Mouse (Mus musculus): ENCODE measurements around the gene Ube2i. TPM values are rescaled to one million over a fixed set of nuclear protein-coding genes. Genes with fewer than 3 reads are reported as not detected.

Gene Ube2i
- polyA plus RNA-seq, 1 experiment: 190 TPM

DNA sequence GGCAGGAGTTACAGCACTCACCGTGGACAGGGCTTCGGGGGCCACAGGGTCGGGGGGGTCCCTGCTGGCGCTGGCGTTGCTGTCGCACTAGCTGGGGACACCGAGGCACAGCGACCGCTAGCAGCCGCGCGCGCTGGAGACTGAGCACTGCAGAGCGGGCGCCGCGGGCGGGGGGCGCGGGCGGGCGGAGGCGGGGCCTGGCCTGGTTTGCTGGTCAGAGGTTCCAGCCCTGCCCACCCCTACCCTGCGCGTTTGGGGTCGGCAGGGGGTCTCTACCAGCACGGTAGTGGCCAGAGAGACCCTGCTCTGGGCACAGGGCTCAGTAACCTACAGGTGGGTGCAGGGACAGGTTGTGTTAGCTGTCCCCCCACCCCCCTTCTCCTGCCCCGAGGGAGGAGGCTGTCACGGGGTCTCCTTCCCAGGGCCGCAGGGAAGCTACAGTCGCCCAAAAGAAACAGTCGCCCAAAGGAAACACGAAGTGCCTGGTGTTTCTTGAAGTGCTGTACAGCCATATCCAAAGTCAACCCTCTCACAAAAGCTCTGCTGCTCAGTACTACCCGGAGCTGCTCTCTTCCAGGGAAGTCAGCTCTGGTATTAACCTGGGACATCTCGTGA, 18.2 kb downstream of the Ube2i start, which contains the start of gene Baiap3:
Gene Baiap3, minus strand, starts transcription at position 225 of the 615 bp plus-strand sequence.
- Histone ChIP-seq H3K27me3 (replicated peaks) (peaks cover 58% of the 10 kb centered on the region), H3K9me3 (no peaks in the 10 kb centered on the region), H3K4me3 (replicated peaks) (peak within 1 kb of the TSS; percentile 84), H3K4me1 (peaks cover 22% of the 10 kb centered on the region), H3K36me3 (replicated peaks; ENCODE audit: low read length) (peaks cover 28% of the 10 kb centered on the region)
- no peak for TF ChIP-seq FLI1 (IDR thresholded peaks at IDR 0.05; ENCODE audit: low read length)
- TF ChIP-seq GATA1 (IDR thresholded peaks at IDR 0.05; ENCODE audit: borderline replicate concordance, low read length): no peak

DNA sequence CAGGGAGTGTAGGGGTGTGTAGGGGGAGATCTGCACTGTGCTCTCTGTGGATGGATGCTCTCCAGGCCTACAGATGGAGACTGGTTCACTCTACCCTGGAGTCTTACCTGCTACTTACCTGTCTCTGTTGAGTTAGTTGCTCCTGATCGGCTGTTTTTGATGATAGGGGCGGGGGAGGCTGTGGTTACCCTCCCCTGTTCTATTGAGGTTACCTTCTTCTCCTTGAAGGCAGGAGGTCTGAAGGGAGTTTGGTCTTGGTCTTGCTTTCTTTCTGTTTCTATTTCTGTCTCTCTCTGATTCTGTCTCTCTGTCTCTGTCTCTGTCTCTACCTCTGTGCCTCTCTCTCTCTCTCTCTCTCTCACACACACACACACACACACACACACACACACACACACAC, 19.3 kb downstream of the Ube2i start:
- TF ChIP-seq GATA1 (IDR thresholded peaks at IDR 0.05; ENCODE audit: borderline replicate concordance, low read length) (no peak), FLI1 (IDR thresholded peaks at IDR 0.05; ENCODE audit: low read length) (no peak)
- H3K36me3 ChIP-seq (replicated peaks; ENCODE audit: low read length): peaks cover 25% of the 10 kb centered on the region
- no peaks in the 10 kb centered on the region for H3K9me3 ChIP-seq
- H3K4me1 ChIP-seq: peaks cover 23% of the 10 kb centered on the region
- H3K27me3 ChIP-seq (replicated peaks): peaks cover 69% of the 10 kb centered on the region
- no peak overlapping the region for H3K4me3 ChIP-seq (replicated peaks)

DNA sequence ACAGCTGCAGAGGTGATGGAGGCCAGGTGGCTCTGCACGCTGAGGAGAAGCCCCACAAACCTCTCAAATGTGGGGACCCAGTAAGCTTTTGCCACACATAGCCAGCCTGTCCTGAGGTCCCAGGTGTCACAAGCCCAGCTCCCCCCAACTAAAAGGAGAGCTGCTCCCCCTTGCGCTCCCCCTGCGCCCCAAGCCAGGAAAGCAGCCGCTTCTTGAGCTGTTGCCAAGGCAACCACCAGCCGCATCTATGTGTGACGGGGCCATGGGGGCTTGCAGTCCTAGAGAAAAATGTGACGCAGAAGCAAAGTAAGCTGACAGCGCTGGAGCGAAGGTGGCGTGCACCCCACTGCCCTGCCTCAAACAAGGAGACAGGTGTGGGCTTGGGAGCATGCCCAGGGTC, 20.7 kb downstream of the Ube2i start:
- H3K27me3 ChIP-seq (replicated peaks): peaks cover 76% of the 10 kb centered on the region

DNA sequence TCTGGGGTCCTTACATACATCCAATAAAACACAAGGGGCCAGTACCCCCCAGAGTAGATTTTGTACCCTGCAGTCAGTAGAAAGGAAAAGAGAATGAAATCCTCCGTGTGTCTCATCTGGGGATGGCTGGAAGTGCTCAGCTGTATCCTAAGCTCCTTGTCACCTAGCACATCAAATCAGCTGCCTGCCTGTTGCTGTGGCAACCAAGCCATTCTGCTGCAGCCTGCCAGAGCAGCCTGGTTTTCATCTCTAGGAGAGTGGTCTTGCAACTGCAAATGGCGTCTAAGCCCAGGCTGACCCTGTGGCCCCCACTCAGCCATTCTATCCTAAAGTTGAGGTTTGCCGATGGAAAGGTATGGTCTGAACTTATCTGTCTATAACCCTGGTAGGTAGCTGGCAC, 21.8 kb downstream of the Ube2i start:
- TF ChIP-seq FLI1 (IDR thresholded peaks at IDR 0.05; ENCODE audit: low read length) (no peak), GATA1 (IDR thresholded peaks at IDR 0.05; ENCODE audit: borderline replicate concordance, low read length) (no peak)
- Histone ChIP-seq H3K4me3 (replicated peaks) (no peak overlapping the region), H3K27me3 (replicated peaks) (peaks cover 87% of the 10 kb centered on the region), H3K4me1 (peaks cover 31% of the 10 kb centered on the region), H3K9me3 (no peaks in the 10 kb centered on the region), H3K36me3 (replicated peaks; ENCODE audit: low read length) (peaks cover 5% of the 10 kb centered on the region)

More for the DNA sequence above, 20.7 kb downstream of the Ube2i start:
- H3K4me1 ChIP-seq: peaks cover 25% of the 10 kb centered on the region
- TF ChIP-seq FLI1 (IDR thresholded peaks at IDR 0.05; ENCODE audit: low read length) (no peak), GATA1 (IDR thresholded peaks at IDR 0.05; ENCODE audit: borderline replicate concordance, low read length) (no peak)
- H3K36me3 ChIP-seq (replicated peaks; ENCODE audit: low read length): peaks cover 12% of the 10 kb centered on the region
- no peaks in the 10 kb centered on the region for H3K9me3 ChIP-seq
- H3K4me3 ChIP-seq (replicated peaks): no peak overlapping the region

DNA sequence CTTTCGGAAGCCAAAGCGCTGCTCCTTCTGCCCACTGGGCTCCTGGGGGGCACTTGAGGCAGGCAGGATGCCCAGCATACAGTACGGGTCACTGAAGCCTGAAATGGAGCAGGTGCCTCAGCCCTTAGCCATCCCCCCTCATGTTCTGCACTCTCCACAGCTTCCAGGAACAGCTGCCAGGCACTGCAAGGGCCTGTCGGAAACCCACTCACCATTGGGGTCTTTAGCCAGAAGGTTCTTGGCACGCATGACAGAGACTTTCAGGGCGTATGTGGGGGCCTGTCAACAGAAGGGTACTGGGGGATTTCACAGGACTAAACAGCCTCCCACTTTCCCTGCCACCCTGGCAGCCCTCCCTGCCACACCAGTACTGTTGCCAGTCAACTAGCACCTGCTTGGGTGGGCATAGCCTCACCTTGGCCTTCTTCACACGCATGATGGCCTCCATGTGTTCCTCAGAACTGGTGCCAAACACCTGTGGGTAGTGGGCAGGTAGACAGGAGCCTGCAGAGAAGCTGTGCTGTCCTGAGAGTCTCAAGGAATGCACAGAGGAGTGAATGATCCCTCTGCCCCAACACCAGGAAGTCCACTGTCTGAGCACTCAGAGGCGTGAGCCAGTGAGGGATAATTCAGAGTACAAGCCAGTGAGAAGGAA, 24.1 kb downstream of the Ube2i start:
- no peak overlapping the region for H3K4me3 ChIP-seq (replicated peaks)
- H3K4me1 ChIP-seq: peaks cover 21% of the 10 kb centered on the region; the same call in 1 of the 2 replicates
- TF ChIP-seq FLI1 (IDR thresholded peaks at IDR 0.05; ENCODE audit: low read length) (no peak), GATA1 (IDR thresholded peaks at IDR 0.05; ENCODE audit: borderline replicate concordance, low read length) (no peak)
- H3K36me3 ChIP-seq (replicated peaks; ENCODE audit: low read length): peaks cover 3% of the 10 kb centered on the region
- peaks cover 82% of the 10 kb centered on the region for H3K27me3 ChIP-seq (replicated peaks)
- H3K9me3 ChIP-seq: no peaks in the 10 kb centered on the region

DNA sequence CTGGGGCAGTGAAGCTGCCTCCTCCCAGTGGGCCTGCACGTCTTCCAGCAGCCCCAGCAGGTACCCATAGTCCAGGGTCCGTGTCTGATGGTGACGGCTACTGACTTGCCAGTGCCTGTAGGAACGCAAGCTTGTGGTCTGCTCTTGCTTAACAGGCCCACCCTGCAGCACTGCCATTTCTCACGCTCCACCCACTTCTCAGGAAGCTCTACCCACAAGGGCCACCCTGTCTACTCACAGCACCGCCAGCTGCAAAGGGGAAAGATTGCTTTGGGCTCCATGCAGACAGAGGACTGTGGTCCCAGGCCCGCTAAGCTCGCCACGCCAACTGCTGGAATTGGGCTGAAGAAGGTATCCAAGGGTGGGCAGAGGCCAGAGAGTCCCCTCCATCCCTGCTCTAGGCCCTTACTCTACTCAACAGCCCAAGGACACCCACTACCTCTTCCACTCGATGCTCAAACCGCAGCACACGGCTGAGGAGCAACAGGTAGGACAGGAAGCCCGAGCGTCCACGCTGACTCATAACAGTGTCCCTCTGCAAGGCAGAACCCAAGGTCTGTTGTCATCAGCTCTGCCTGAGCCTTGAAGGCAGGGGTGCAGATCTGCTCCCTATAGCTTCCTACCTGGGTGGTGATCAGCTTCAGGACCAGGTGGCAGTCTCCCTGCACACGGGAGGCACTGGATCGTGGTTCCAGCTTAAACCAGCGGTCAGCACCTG, 26.2 kb downstream of the Ube2i start:
- Histone ChIP-seq H3K9me3 (no peaks in the 10 kb centered on the region), H3K36me3 (replicated peaks; ENCODE audit: low read length) (peaks cover 22% of the 10 kb centered on the region), H3K4me3 (replicated peaks) (peak overlapping the region; percentile 35), H3K4me1 (peaks cover 19% of the 10 kb centered on the region; the same call in 1 of the 2 replicates), H3K27me3 (replicated peaks) (peaks cover 62% of the 10 kb centered on the region)
- TF ChIP-seq GATA1 (IDR thresholded peaks at IDR 0.05; ENCODE audit: borderline replicate concordance, low read length) (no peak), FLI1 (IDR thresholded peaks at IDR 0.05; ENCODE audit: low read length) (no peak)

DNA sequence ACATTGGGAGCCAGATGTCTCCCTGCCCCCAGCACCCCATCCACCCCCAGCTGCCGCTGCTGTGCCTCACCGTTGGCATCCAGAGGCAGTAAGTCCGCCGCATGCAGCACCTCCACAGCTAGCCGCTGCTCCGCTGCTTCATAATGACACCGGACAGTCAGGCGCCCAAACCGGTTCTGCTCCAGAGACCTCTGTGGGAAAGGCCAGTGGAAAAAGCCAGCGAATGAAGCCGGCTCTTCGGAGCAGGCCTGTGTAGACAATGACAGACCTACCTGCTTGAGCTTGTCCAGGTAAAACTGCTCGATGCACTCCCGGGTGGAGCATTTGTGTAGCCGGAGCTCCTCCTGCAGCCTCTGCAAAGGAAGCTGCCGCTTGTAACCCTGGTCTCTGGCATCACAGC, 30.2 kb downstream of the Ube2i start:
- no peak for TF ChIP-seq GATA1 (IDR thresholded peaks at IDR 0.05; ENCODE audit: borderline replicate concordance, low read length)
- TF ChIP-seq FLI1 (IDR thresholded peaks at IDR 0.05; ENCODE audit: low read length): no peak
- H3K36me3 ChIP-seq (replicated peaks; ENCODE audit: low read length): peaks cover 38% of the 10 kb centered on the region
- H3K4me1 ChIP-seq: peaks cover 36% of the 10 kb centered on the region
- no peak overlapping the region for H3K4me3 ChIP-seq (replicated peaks)
- peaks cover 29% of the 10 kb centered on the region for H3K27me3 ChIP-seq (replicated peaks)
- no peaks in the 10 kb centered on the region for H3K9me3 ChIP-seq

DNA sequence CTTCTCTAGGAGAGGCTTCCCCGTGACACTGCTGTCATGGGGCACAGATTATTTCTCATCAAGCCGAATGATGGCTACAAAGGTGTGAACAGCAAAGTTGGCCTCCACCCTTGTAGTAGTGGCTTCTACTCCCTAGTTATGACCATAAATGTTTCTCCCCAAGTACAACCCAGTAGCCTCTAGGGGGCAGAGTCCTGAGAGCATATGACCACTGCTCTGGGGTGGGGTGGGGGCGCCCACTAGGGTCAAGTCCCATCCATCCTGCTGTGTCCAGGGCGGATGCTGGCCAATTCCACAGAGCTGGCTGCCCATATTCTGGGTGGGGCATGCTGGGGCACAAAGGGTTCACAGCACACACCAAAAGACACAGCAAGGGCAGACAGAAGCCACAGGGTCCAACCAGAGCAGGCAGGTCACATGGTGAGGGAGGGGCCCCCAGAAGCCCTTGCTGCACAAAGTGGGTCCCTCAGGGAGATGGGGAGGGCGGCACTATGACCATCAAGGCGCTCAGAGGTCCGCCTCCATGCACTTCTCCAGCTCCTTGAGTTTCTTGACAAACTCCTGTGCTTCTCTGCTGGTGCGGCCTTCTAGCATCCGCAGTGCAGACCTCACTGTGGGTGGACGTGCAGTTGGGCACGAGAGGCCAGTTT, 31.2 kb downstream of the Ube2i start:
- peaks cover 19% of the 10 kb centered on the region for H3K27me3 ChIP-seq (replicated peaks)
- no peak for TF ChIP-seq GATA1 (IDR thresholded peaks at IDR 0.05; ENCODE audit: borderline replicate concordance, low read length)
- no peak for TF ChIP-seq FLI1 (IDR thresholded peaks at IDR 0.05; ENCODE audit: low read length)
- no peak overlapping the region for H3K4me3 ChIP-seq (replicated peaks)
- peaks cover 38% of the 10 kb centered on the region for H3K36me3 ChIP-seq (replicated peaks; ENCODE audit: low read length)
- H3K4me1 ChIP-seq: peaks cover 36% of the 10 kb centered on the region
- no peaks in the 10 kb centered on the region for H3K9me3 ChIP-seq

DNA sequence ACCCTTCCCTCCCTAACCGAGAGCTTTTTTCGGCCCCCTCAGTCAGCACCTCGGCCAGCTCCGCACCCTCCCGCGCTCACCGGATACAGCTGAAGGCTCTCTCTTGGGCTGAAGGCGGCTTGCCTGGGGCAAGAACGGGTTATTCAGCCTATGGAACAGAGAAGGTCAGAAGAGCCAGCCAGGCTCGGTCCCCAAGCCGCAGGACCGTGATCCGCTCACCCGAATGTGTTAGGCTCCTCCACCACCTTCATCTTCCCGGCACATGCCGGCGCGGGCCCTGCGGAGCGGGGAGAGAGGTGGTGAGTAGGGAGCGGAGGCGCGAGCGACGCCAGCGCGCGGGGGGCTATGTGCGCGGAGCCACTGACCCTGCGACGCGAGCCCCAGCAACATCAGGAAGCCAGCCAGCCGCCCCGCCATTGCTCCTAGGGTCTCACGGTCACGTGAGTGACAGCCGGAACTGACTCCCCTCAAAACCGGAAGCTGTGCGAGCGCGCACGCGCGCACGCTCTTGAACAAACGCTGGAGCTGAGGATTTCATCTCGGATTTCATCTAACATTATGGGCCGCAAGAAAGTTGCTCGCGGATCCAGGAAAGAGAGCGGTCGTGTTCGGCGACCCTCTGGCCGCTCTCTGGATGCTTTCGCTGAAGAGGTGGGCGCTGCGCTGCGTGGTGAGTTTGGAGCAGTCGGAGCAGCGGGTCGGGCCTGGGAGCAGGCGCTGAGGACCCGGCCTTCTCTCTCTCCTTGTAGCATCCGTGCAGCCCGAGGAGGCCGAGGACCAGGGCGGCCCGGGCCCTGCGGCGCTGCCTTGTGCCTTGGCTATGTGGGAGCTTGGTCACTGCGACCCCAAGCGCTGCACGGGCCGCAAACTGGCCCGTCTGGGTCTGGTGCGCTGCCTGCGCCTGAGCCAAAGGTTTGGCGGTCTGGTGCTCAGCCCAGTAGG, 34.5 kb downstream of the Ube2i start, which contains the start of the genes Gnptg and Tsr3:
Gene Gnptg, minus strand, starts transcription at position 430 of the 942 bp plus-strand sequence.
Gene Tsr3, plus strand, starts transcription at position 476 of the 942 bp plus-strand sequence.
- Histone ChIP-seq H3K4me3 (replicated peaks) (peak within 1 kb of the TSS; percentile 98), H3K9me3 (no peaks in the 10 kb centered on the region), H3K4me1 (peaks cover 36% of the 10 kb centered on the region), H3K27me3 (replicated peaks) (no peaks in the 10 kb centered on the region), H3K36me3 (replicated peaks; ENCODE audit: low read length) (peaks cover 57% of the 10 kb centered on the region)
- TF ChIP-seq GATA1 (IDR thresholded peaks at IDR 0.05; ENCODE audit: borderline replicate concordance, low read length) (no peak), FLI1 (IDR thresholded peaks at IDR 0.05; ENCODE audit: low read length) (peak; percentile 46; the same call in 1 of the 2 replicates)
